Mouse (Mus musculus) CH12.LX (cell line): ENCODE results near the gene Cant1. TPM values are rescaled to one million over a fixed set of nuclear protein-coding genes. Genes with fewer than 3 reads are reported as not detected.

ENCODE experiments used
- DNase-seq: peaks from one replicate; pipeline ENCODE4 v3.0.0-alpha.2; 2013; ENCODE audit errors: extremely low read depth
- H3K27ac ChIP-seq: 2 replicates; pipeline ENCODE4 v1.5.1; 2012; ENCODE audit warnings: low read depth, mild to moderate bottlenecking, control low read depth, moderate library complexity; ENCODE audit not compliant: insufficient read depth
- H3K27me3 ChIP-seq: replicated peaks from 2 replicates; pipeline ENCODE3; 2012; ENCODE audit warnings: inconsistent platforms
- H3K36me3 ChIP-seq, 2 experiments: replicated peaks in 1 of 2; 2 replicates each; pipeline versions ENCODE3 to v1.6.1; 2012; ENCODE audit warnings: inconsistent platforms in 1 of 2, low read length in 1 of 2, mild to moderate bottlenecking in 1 of 2, mixed read lengths in 1 of 2, moderate library complexity in 1 of 2; ENCODE audit not compliant: control insufficient read depth in 1 of 2, insufficient read depth in 1 of 2
- H3K4me1 ChIP-seq, 2 experiments: 2 replicates each; pipeline ENCODE4 v1.6.1; 2012; ENCODE audit warnings: inconsistent platforms in 1 of 2, moderate library complexity in 1 of 2; ENCODE audit not compliant: insufficient read depth in 2 of 2, control insufficient read depth in 1 of 2
- H3K4me2 ChIP-seq: 2 replicates; pipeline ENCODE4 v1.6.1; 2012; ENCODE audit warnings: low read depth, mild to moderate bottlenecking, control low read depth; ENCODE audit not compliant: poor library complexity, insufficient read depth, severe bottlenecking
- H3K4me3 ChIP-seq, 3 experiments: fragments of 150-350 bp in 1 of 3; sonication (generic) in 1 of 3; replicated peaks in 1 of 3; 2 replicates each; pipeline versions ENCODE3 to v1.5.1; 2011 to 2012; ENCODE audit warnings: low read depth in 2 of 3, low read length in 2 of 3, mild to moderate bottlenecking in 2 of 3, moderate library complexity in 2 of 3, control low read depth in 1 of 3, improper control_type of control experiment in 1 of 3, inconsistent platforms in 1 of 3, mixed read lengths in 1 of 3; ENCODE audit not compliant: poor library complexity in 1 of 3
- H3K79me2 ChIP-seq: replicated peaks from 2 replicates; pipeline ENCODE4 v1.6.1; 2012; ENCODE audit warnings: mild to moderate bottlenecking, moderate library complexity; ENCODE audit not compliant: control insufficient read depth, poor library complexity, insufficient read depth, severe bottlenecking; ENCODE audit errors: extremely low read depth
- H3K9ac ChIP-seq: 2 replicates; pipeline ENCODE4 v1.6.1; 2012; ENCODE audit warnings: low read depth, mild to moderate bottlenecking, control low read depth, moderate library complexity; ENCODE audit not compliant: insufficient read depth
- H3K9me3 ChIP-seq: replicated peaks from 2 replicates; pipeline ENCODE3; 2012; ENCODE audit warnings: low read length, inconsistent platforms, mixed read lengths
- BHLHE40 ChIP-seq: IDR thresholded peaks from 2 replicates; pipeline ENCODE4 v1.6.1; 2011; ENCODE audit warnings: mild to moderate bottlenecking, low read depth, low read length, improper control_type of control experiment
- CTCF ChIP-seq, 2 experiments: IDR thresholded peaks in 1 of 2; conservative IDR thresholded peaks in 1 of 2; 2 replicates each; pipeline ENCODE4 v1.5.1; 2011 to 2012; ENCODE audit warnings: low read depth in 2 of 2, low read length in 2 of 2, improper control_type of control experiment in 1 of 2, inconsistent platforms in 1 of 2, mild to moderate bottlenecking in 1 of 2, moderate library complexity in 1 of 2
- EP300 ChIP-seq: IDR thresholded peaks from 2 replicates; pipeline ENCODE4 v1.6.1; 2011; ENCODE audit warnings: low read length, improper control_type of control experiment
- MAFK ChIP-seq: IDR thresholded peaks from 2 replicates; pipeline ENCODE4 v1.6.1; 2011; ENCODE audit warnings: low read length, improper control_type of control experiment; ENCODE audit not compliant: insufficient replicate concordance
- MAX ChIP-seq: IDR thresholded peaks from 2 replicates; pipeline ENCODE4 v1.6.1; 2011; ENCODE audit warnings: low read length, improper control_type of control experiment
- MXI1 ChIP-seq: IDR thresholded peaks from 2 replicates; pipeline ENCODE4 v1.6.1; 2011; ENCODE audit warnings: mild to moderate bottlenecking, low read depth, low read length, improper control_type of control experiment
- PAX5 ChIP-seq: IDR thresholded peaks from 2 replicates; pipeline ENCODE4 v1.6.1; 2012; ENCODE audit warnings: low read length, inconsistent platforms, mixed read lengths
- RAD21 ChIP-seq: IDR thresholded peaks from 2 replicates; pipeline ENCODE4 v1.6.1; 2011; ENCODE audit warnings: low read depth, mild to moderate bottlenecking, low read length, improper control_type of control experiment, moderate library complexity
- SIN3A ChIP-seq: IDR thresholded peaks from 2 replicates; pipeline ENCODE4 v1.6.1; 2012; ENCODE audit warnings: low read length, improper control_type of control experiment, inconsistent platforms
- USF1 ChIP-seq: IDR thresholded peaks from 2 replicates; pipeline ENCODE4 v1.6.1; 2014; ENCODE audit warnings: low read depth, mild to moderate bottlenecking, inconsistent platforms, low read length, improper control_type of control experiment
- ZNF384 ChIP-seq: IDR thresholded peaks from 2 replicates; pipeline ENCODE4 v1.6.1; 2012; ENCODE audit warnings: low read depth, low read length, improper control_type of control experiment, inconsistent platforms
- dilution Hi-C: fragments of 300-500 bp; cut with MboI; formaldehyde crosslinking; loops from 2 replicates; pipeline ENCODE4 v1.14.3; 2020; ENCODE audit warnings: low sequenced_read_pairs; ENCODE audit not compliant: extremely low pct_unique_long_range_greater_than_20kb, extremely low pct_ligation_motif_present
- in situ Hi-C: fragments of 300-500 bp; cut with MboI; formaldehyde crosslinking; loops from 3 replicates; pipeline ENCODE4 v1.14.3; 2019; ENCODE audit warnings: low sequenced_read_pairs, low pct_ligation_motif_present, low pct_unique_long_range_greater_than_20kb, mixed read lengths
- polyA plus RNA-seq: library from polyadenylated mRNA; unstranded; fragments of >175 nt; gene quantifications from 2 replicates; pipeline ENCODE4 v1.2.1, GENCODE M21; 2012; ENCODE audit warnings: low read depth; ENCODE audit not compliant: insufficient read length
- total RNA-seq, 2 experiments: library from RNA; depleted of rRNA; stranded (reverse); fragments of 300-350 nt in 1 of 2; fragments of >200 nt in 1 of 2; gene quantifications; 2 replicates each; pipeline ENCODE4 v1.2.3; 2012 to 2014

The Cant1 gene
- total and polyA plus RNA-seq, 3 experiments = 28.8 to 40.2 (median 31.2) TPM

GRCm38 (mm10) chr11:118453886-118454671 lies 35.2 kb upstream of the Cant1 start:
- Histone ChIP-seq H3K27me3 (peaks cover 77% of the 10 kb centered on the region), H3K36me3 (no peaks in the 10 kb centered on the region), H3K4me2 (no peak overlapping the region), H3K9ac (no peak overlapping the region), H3K4me3 (no peak overlapping the region), H3K27ac (no peak overlapping the region), H3K9me3 (no peaks in the 10 kb centered on the region), H3K4me1 (peaks cover 4 to 7% of the 10 kb centered on the region in 2 experiments), H3K79me2 (no peaks in the 10 kb centered on the region)
- TF ChIP-seq MXI1 (no peak), CTCF (conservative IDR thresholded peaks at IDR 0.05 in 1 of 2, IDR thresholded peaks at IDR 0.05 in 1 of 2; ENCODE audit: low read depth in 2 of 2, low read length in 2 of 2) (0 out of 4 replicates have a peak, but pooled peaks of 1 of the 2 experiments have one; percentile 6), EP300 (no peak)
- dilution Hi-C loops (no loop called here), in situ Hi-C loops (no loop called here)
- no peak for DNase-seq

DNA sequence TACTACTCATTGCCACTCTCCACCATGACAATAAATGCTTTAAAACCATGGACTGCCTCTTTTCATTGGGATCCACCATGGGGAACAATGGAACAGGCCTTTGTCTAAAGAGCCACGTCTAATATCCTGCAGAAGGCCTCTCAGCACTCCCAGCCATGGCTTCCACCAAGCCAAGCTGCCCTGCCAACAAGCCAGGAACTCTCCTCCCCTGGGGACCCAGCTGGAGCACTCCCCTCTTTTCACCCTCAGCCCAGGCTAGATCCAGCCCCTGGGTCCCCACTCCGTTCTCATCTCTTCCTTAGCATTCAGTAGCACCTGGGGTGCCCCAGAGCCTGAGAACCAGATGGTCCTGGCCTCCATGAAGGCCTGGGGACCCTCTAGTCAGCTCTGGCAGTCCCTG lies 34.1 kb upstream of the Cant1 start:
- in situ Hi-C loops (no loop called here), dilution Hi-C loops (no loop called here)
- Histone ChIP-seq H3K36me3 (no peaks in the 10 kb centered on the region), H3K4me1 (0 out of 4 replicates have a peak, but pooled peaks cover 0 to 3% of the 10 kb centered on the region in 2 experiments), H3K4me3 (no peak overlapping the region), H3K9me3 (no peaks in the 10 kb centered on the region), H3K4me2 (no peak overlapping the region), H3K27ac (no peak overlapping the region), H3K27me3 (peaks cover 84% of the 10 kb centered on the region), H3K79me2 (no peaks in the 10 kb centered on the region), H3K9ac (no peak overlapping the region)
- no peak for DNase-seq
- TF ChIP-seq MAX = no peak

DNA sequence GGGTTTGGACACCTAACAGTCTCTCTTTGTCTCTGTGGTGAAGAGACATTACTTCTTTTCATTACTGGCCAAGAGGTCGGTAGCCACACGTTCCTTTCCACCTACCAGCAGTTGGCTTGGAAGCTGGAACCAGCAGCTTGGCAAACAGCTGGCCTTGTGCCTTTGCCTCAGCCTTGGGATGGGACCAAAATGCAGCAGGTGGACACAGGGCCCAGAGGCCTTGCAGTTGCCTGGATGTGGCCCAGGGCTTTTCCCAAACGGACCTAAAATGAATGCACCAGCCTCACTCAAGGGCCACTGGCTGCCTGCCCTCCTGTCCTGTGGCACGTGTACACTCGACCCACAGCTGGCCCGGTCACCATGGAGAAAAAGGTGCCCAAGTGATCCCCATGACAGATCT lies 32.3 kb upstream of the Cant1 start:
- Histone ChIP-seq H3K9ac (no peak overlapping the region), H3K4me1 (no peaks in the 10 kb centered on the region), H3K27me3 (peaks cover 88% of the 10 kb centered on the region), H3K79me2 (no peaks in the 10 kb centered on the region), H3K27ac (no peak overlapping the region), H3K4me2 (no peak overlapping the region), H3K36me3 (no peaks in the 10 kb centered on the region), H3K4me3 (no peak overlapping the region), H3K9me3 (no peaks in the 10 kb centered on the region)
- TF ChIP-seq BHLHE40 = no peak
- TF ChIP-seq CTCF (conservative IDR thresholded peaks at IDR 0.05 in 1 of 2, IDR thresholded peaks at IDR 0.05 in 1 of 2; ENCODE audit: low read depth in 2 of 2, low read length in 2 of 2) = no peak
- no peak for TF ChIP-seq USF1
- no peak for TF ChIP-seq EP300
- TF ChIP-seq MAFK = no peak
- no peak for TF ChIP-seq RAD21
- TF ChIP-seq SIN3A = no peak
- no peak for TF ChIP-seq PAX5
- TF ChIP-seq ZNF384 = no peak
- in situ Hi-C loops (no loop called here), dilution Hi-C loops (no loop called here)
- no peak for DNase-seq
